Mouse (Mus musculus) brain, embryonic 14.5 days (tissue): Measurements from ENCODE around the gene Kalrn.

Source experiments
- CTCF ChIP-seq: fragments of 200-500 bp; IDR thresholded peaks from 2 replicates; pipeline ENCODE4 v1.5.1; 2012; ENCODE audit warnings: inconsistent platforms, mild to moderate bottlenecking, moderate library complexity, borderline replicate concordance; ENCODE audit not compliant: insufficient read depth, insufficient read length; ENCODE audit errors: extremely low read depth
- POLR2A ChIP-seq: fragments of 200-500 bp; IDR thresholded peaks from 2 replicates; pipeline ENCODE4 v1.6.1; 2012; ENCODE audit warnings: mild to moderate bottlenecking, inconsistent platforms, borderline replicate concordance; ENCODE audit not compliant: poor library complexity, insufficient read depth, insufficient read length, severe bottlenecking; ENCODE audit errors: extremely low read depth

DNA sequence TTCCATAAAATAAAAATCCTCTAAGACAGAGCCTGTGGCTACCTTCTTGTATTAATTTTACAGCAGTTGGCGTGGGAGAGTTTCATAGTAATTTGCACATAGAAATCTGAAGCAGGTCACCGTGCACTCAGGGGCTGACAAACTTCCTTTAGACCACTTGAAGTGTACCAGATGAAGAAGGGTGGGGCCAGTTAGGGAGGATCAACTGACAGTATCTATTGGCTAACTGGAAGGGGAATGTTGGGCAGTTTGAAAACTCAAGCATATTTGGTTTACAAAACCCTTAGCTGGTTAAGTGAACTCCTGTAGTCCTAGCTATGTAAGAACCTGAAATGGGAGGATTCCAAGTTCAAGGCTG lies 606.1 kb downstream of the Kalrn start:
- TF ChIP-seq CTCF = no peak
- no peak for TF ChIP-seq POLR2A
